Comparison of ENCODE assay signal across 11 mouse cellular contexts in the genomic region with DNA sequence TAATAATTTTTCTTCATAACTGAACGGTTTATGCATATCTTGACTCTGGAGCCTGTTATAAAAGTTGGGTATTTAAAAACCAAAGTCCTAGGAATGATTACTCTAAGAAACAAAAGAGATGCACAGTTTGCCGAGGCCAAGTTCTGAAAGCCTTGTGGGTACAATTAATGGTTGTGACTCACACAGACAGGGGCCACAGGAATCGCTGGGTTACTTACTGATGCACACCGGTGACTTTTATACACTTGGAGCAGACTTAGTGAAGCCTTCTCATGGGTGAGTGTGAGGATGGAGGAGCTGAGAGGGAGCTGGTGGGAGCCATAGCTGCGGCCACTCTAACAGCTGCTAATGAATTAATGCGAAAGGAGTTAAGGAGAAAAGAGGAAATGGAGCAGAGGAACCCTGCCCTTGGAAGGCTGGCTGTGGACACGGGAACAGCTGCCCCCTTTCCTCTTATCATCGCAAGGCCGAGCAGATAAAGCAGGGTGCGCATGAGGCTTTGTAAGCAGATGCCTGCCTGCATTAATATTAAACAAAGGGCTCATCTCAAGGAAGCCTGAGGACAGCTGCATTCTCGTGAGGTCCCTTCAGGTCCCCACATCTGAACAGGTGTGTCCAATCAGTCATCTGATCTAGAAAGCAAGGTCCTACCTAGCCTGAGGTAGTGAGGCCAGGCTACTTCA.
DNase-seq lines count a peak whose midpoint lies in the region; ATAC-seq lines count a peak whose summit lies in the region.
"Had no signal": no experiment of that assay in that cellular context is flagged by ENCODE, and none has a peak within 500 bp of the region (broad histone marks: within the 10 kb centered on the region; RNA-seq: fewer than 3 reads in every experiment).

No protein-coding gene starts in this region.

- H3K27ac ChIP-seq in forebrain, embryonic 10.5 days = peak overlapping the region; percentile 75
- H3K27ac ChIP-seq in forebrain, embryonic 15.5 days (replicated peaks) = no peak overlapping the region
- 0 out of 2 replicates have a peak overlapping the region, but pooled peaks have one; percentile 12 for H3K27ac ChIP-seq in hindbrain, embryonic 15.5 days (replicated peaks)
- no peak overlapping the region for H3K27ac ChIP-seq in stomach, embryonic 15.5 days

- no peak overlapping the region for H3K4me2 ChIP-seq in forebrain, embryonic 15.5 days (replicated peaks)
- H3K4me2 ChIP-seq in hindbrain, embryonic 15.5 days = no peak overlapping the region
- H3K4me2 ChIP-seq in stomach, embryonic 15.5 days = no peak overlapping the region

- no peaks in the 10 kb centered on the region for H3K36me3 ChIP-seq in forebrain, embryonic 10.5 days (replicated peaks)
- no peaks in the 10 kb centered on the region for H3K36me3 ChIP-seq in forebrain, embryonic 15.5 days
- H3K36me3 ChIP-seq in hindbrain, embryonic 15.5 days = no peaks in the 10 kb centered on the region
- H3K36me3 ChIP-seq in stomach, embryonic 15.5 days = no peaks in the 10 kb centered on the region

- peaks cover 67% of the 10 kb centered on the region for H3K4me1 ChIP-seq in forebrain, embryonic 10.5 days
- H3K4me1 ChIP-seq in forebrain, embryonic 15.5 days = peaks cover 38% of the 10 kb centered on the region
- peaks cover 44% of the 10 kb centered on the region for H3K4me1 ChIP-seq in hindbrain, embryonic 15.5 days (replicated peaks)
- peaks cover 24% of the 10 kb centered on the region for H3K4me1 ChIP-seq in stomach, embryonic 15.5 days

- no peaks in the 10 kb centered on the region for H3K9me3 ChIP-seq in forebrain, embryonic 10.5 days
- no peaks in the 10 kb centered on the region for H3K9me3 ChIP-seq in forebrain, embryonic 15.5 days
- no peaks in the 10 kb centered on the region for H3K9me3 ChIP-seq in hindbrain, embryonic 15.5 days
- no peaks in the 10 kb centered on the region for H3K9me3 ChIP-seq in stomach, embryonic 15.5 days

- no peaks in the 10 kb centered on the region for H3K27me3 ChIP-seq in forebrain, embryonic 10.5 days (ENCODE audit: poor library complexity, severe bottlenecking)
- no peaks in the 10 kb centered on the region for H3K27me3 ChIP-seq in forebrain, embryonic 15.5 days
- no peaks in the 10 kb centered on the region for H3K27me3 ChIP-seq in hindbrain, embryonic 15.5 days
- no peaks in the 10 kb centered on the region for H3K27me3 ChIP-seq in stomach, embryonic 15.5 days (replicated peaks)

- H3K9ac ChIP-seq in forebrain, embryonic 15.5 days (replicated peaks) = no peak overlapping the region
- no peak overlapping the region for H3K9ac ChIP-seq in hindbrain, embryonic 15.5 days
- no peak overlapping the region for H3K9ac ChIP-seq in stomach, embryonic 15.5 days

- WGBS in forebrain, embryonic 10.5 days = 68% methylated on average over 11 of the region's 11 CpGs
- WGBS in forebrain, embryonic 15.5 days = 44% methylated on average over 11 of the region's 11 CpGs
- 36% methylated on average over 11 of the region's 11 CpGs for WGBS in hindbrain, embryonic 15.5 days
- WGBS in stomach, embryonic 15.5 days = 44% methylated on average over 11 of the region's 11 CpGs

- no peak for DNase-seq in forebrain, embryonic 10.5 days (ENCODE audit: extremely low spot score, low spot score)
- DNase-seq in ovary, adult 18-20 months (ENCODE audit: low spot score) = peak; percentile 65
- DNase-seq in ovary, postnatal 14 days (ENCODE audit: low spot score) = no peak
- no peak for DNase-seq in left cerebral cortex, adult 9 months (ENCODE audit: low spot score in 2 of 2)
- DNase-seq: heart, adult 18-20 months; kidney, adult 8-10 months; spleen, adult 18-20 months had no signal

- H3K4me3 ChIP-seq in forebrain, embryonic 10.5 days = no peak overlapping the region
- no peak overlapping the region for H3K4me3 ChIP-seq in forebrain, embryonic 15.5 days
- H3K4me3 ChIP-seq in hindbrain, embryonic 15.5 days = no peak overlapping the region
- no peak overlapping the region for H3K4me3 ChIP-seq in stomach, embryonic 15.5 days (replicated peaks)

- ATAC-seq in forebrain, embryonic 15.5 days (replicated peaks) = no peak
- no peak for ATAC-seq in hindbrain, embryonic 15.5 days (ENCODE audit: low FRiP score, low read depth)
- peak; percentile 15; the same call in 1 of the 2 replicates for ATAC-seq in stomach, embryonic 15.5 days (ENCODE audit: insufficient read depth, low FRiP score, low read depth)
- no peak for ATAC-seq in megakaryocyte-erythroid progenitor cell, adult 5-6 weeks (replicated peaks; ENCODE audit: low FRiP score, low TSS enrichment, poor library complexity, severe bottlenecking)

Comparison
In these comparisons a context has a peak if more than half of its experiments do, and no peak if none do; other contexts are left out.
1. H3K27ac ChIP-seq: peak in forebrain, embryonic 10.5 days (single experiment) and hindbrain, embryonic 15.5 days (single experiment); none in forebrain, embryonic 15.5 days (single experiment) and stomach, embryonic 15.5 days (single experiment).